ENCODE assay signal across 29 mouse cellular contexts in the genomic region with DNA sequence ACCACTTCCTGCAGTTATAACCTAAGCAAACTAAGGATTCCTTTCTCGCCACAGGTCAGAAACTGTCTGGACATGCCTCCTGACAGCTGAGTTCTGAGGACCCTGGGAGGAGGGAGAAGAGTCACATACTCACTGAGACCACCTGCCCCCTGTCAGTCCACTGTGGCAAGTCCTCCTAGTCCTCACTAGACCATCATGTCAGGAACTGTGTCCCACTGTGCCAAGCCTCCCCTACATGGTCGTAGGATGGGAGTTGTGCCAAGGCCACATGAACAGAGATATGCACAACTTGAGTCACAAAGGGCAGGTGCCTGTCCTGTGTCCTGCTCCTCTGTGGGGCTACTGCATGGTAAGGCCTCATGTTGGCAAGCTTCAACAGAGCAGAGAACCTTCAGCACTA. TPM values are rescaled to one million over a fixed set of nuclear protein-coding genes. Genes with fewer than 3 reads are reported as not detected.
DNase-seq lines count a peak whose midpoint lies in the region; ATAC-seq lines count a peak whose summit lies in the region.
"Had no signal": no experiment of that assay in that cellular context is flagged by ENCODE, and none has a peak within 500 bp of the region (broad histone marks: within the 10 kb centered on the region; RNA-seq: fewer than 3 reads in every experiment).

No protein-coding gene starts in this region.

- no peaks in the 10 kb centered on the region for H3K9me3 ChIP-seq in heart, embryonic 15.5 days (replicated peaks)
- 0 out of 2 replicates have a peak, but pooled peaks cover 3% of the 10 kb centered on the region for H3K9me3 ChIP-seq in limb, embryonic 13.5 days
- no peaks in the 10 kb centered on the region for H3K9me3 ChIP-seq in limb, embryonic 10.5 days (replicated peaks)
- H3K9me3 ChIP-seq: embryonic facial prominence, embryonic 12.5 days; embryonic facial prominence, embryonic 15.5 days had no signal

- no peak overlapping the region for H3K9ac ChIP-seq in heart, embryonic 15.5 days
- H3K9ac ChIP-seq in limb, embryonic 13.5 days: no peak overlapping the region
- H3K9ac ChIP-seq: embryonic facial prominence, embryonic 12.5 days; embryonic facial prominence, embryonic 15.5 days; forebrain, postnatal 0 days; hindbrain, embryonic 14.5 days had no signal

- DNase-seq in heart, adult 9 months (ENCODE audit: low spot score in 2 of 2): no peak
- DNase-seq in heart, postnatal 10 days: peak; percentile 35 to 43
- no peak for DNase-seq in heart, adult 8-10 months (ENCODE audit: low spot score)
- no peak for DNase-seq in limb, embryonic 10.5 days (ENCODE audit: low spot score)
- DNase-seq in adrenal gland, postnatal 10 days: no peak
- DNase-seq: adrenal gland, adult 8-10 months; adrenal gland, postnatal 36 days; B cell, adult 2 months; cerebellum, adult 18-20 months; cerebellum, adult 9-10 months; cerebellum, postnatal 14 days; forebrain, postnatal 0 days; gastrocnemius, adult 2 months; gastrocnemius, postnatal 14 days; kidney, adult 18-20 months; kidney, adult 9 months had no signal

- no peak overlapping the region for H3K4me3 ChIP-seq in heart, embryonic 15.5 days
- no peak overlapping the region for H3K4me3 ChIP-seq in limb, embryonic 13.5 days
- no peak overlapping the region for H3K4me3 ChIP-seq in limb, embryonic 10.5 days
- H3K4me3 ChIP-seq: embryonic facial prominence, embryonic 12.5 days; embryonic facial prominence, embryonic 15.5 days; gastrocnemius, adult 2 months had no signal

- H3K27ac ChIP-seq in heart, embryonic 15.5 days: no peak overlapping the region
- H3K27ac ChIP-seq in limb, embryonic 13.5 days: no peak overlapping the region
- H3K27ac ChIP-seq in limb, embryonic 10.5 days: no peak overlapping the region
- H3K27ac ChIP-seq: embryonic facial prominence, embryonic 12.5 days; embryonic facial prominence, embryonic 15.5 days; gastrocnemius, adult 2 months; hindbrain, embryonic 14.5 days; hindbrain, postnatal 0 days had no signal

- 49% methylated on average over 2 of the region's 2 CpGs for WGBS in heart, embryonic 15.5 days
- 74% methylated on average over 2 of the region's 2 CpGs for WGBS in limb, embryonic 13.5 days
- 81% methylated on average over 2 of the region's 2 CpGs for WGBS in limb, embryonic 10.5 days

- H3K4me2 ChIP-seq in heart, embryonic 15.5 days: no peak overlapping the region
- no peak overlapping the region for H3K4me2 ChIP-seq in limb, embryonic 13.5 days (replicated peaks)
- H3K4me2 ChIP-seq: embryonic facial prominence, embryonic 12.5 days; embryonic facial prominence, embryonic 15.5 days; hindbrain, embryonic 14.5 days had no signal

- ATAC-seq in heart, embryonic 15.5 days (replicated peaks; ENCODE audit: insufficient number of reproducible peaks, insufficient read depth, low FRiP score, low read depth): peak; percentile 70
- ATAC-seq in limb, embryonic 13.5 days (ENCODE audit: low FRiP score, low read depth): 0 out of 2 replicates have a peak, but pooled peaks have one; percentile 36
- ATAC-seq: activated CD4-positive, CD25-positive, alpha-beta regulatory T cell, adult 4 months; forebrain, embryonic 14.5 days; forebrain, postnatal 0 days; hindbrain, postnatal 0 days; inflammation-experienced regulatory T-cells, adult 6 months; intestine, embryonic 16.5 days had no signal

- H3K27me3 ChIP-seq in heart, embryonic 15.5 days: no peaks in the 10 kb centered on the region
- peaks cover 10% of the 10 kb centered on the region for H3K27me3 ChIP-seq in limb, embryonic 13.5 days
- peaks cover 16% of the 10 kb centered on the region for H3K27me3 ChIP-seq in limb, embryonic 10.5 days (ENCODE audit: low read depth, poor library complexity, severe bottlenecking)
- H3K27me3 ChIP-seq: CH12.LX; embryonic facial prominence, embryonic 12.5 days; embryonic facial prominence, embryonic 15.5 days had no signal

- no peaks in the 10 kb centered on the region for H3K36me3 ChIP-seq in heart, embryonic 15.5 days
- no peaks in the 10 kb centered on the region for H3K36me3 ChIP-seq in limb, embryonic 13.5 days
- no peaks in the 10 kb centered on the region for H3K36me3 ChIP-seq in limb, embryonic 10.5 days
- H3K36me3 ChIP-seq: embryonic facial prominence, embryonic 12.5 days; embryonic facial prominence, embryonic 15.5 days had no signal

- peaks cover 19% of the 10 kb centered on the region for H3K4me1 ChIP-seq in heart, embryonic 15.5 days (replicated peaks)
- no peaks in the 10 kb centered on the region for H3K4me1 ChIP-seq in limb, embryonic 13.5 days
- H3K4me1 ChIP-seq in limb, embryonic 10.5 days: no peaks in the 10 kb centered on the region
- H3K4me1 ChIP-seq: embryonic facial prominence, embryonic 12.5 days had no signal

- intact Hi-C loops in heart, postnatal 10 days (cut with DNase I): no loop called here

RNA-seq across cellular contexts. Expression of a gene that starts 6.4 kb away (rescaled TPM):
- polyA plus RNA-seq in heart, embryonic 15.5 days (2015; fragmentation: Nextera tagmentation; extraction: Ambion mirVana): 31.1 and 42.5 TPM in 2 replicates
- total RNA-seq in heart, postnatal 10 days (2021): 10 to 100 TPM; 26.4 to 38.5 TPM
- total RNA-seq in heart, adult 8-10 months (2022): 10 to 100 TPM; 14.8 to 24.4 (median 22.2) TPM
- polyA plus RNA-seq in limb, embryonic 13.5 days (2015; fragmentation: Nextera tagmentation; extraction: Ambion mirVana): 16.9 and 17.8 TPM in 2 replicates
- 0.58 and 0.64 TPM in 2 replicates for polyA plus RNA-seq in limb, embryonic 10.5 days (2016; fragmentation: Nextera tagmentation; extraction: Ambion mirVana)
- 10 to 100 TPM in 1 of 2 experiments, 1 to 10 TPM in 1; 9.1 to 16.1 TPM for total RNA-seq in adrenal gland, postnatal 10 days (2021)
- total RNA-seq: common myeloid progenitor, adult 5-6 weeks; MEL had no signal
- polyA plus RNA-seq: activated CD4-positive, CD25-positive, alpha-beta regulatory T cell, adult 4 months had no signal

Comparison
In these comparisons a context has a peak if more than half of its experiments do, and no peak if none do; other contexts are left out.
1. DNase-seq: peak in heart, postnatal 10 days (2 of 2); none in heart, adult 9 months (0 of 2), heart, adult 8-10 months (single experiment), limb, embryonic 10.5 days (single experiment) and adrenal gland, postnatal 10 days (single experiment).